Mouse (Mus musculus): ENCODE measurements at regions not wholly inside any gene's neighbourhood (a gene's known extent, or its start where the extent isn't known, plus 50 kb on each side); places are given as distances from the start of the nearest gene placed in this dataset.

- DNase-seq (ENCODE audit: extremely low spot score, low read depth, low spot score) = no peak
Observed at GRCm38 (mm10) chr11:112545231-112546010, 236.6 kb upstream of the Sox9 start.

GRCm38 (mm10) chr11:112546162-112546561 is 235.9 kb upstream of the Sox9 start:
- DNase-seq (ENCODE audit: extremely low spot score, low read depth, low spot score) = no peak

- DNase-seq (ENCODE audit: extremely low spot score, low read depth, low spot score) = no peak
Observed at GRCm38 (mm10) chr11:112552838-112553237, 229.2 kb upstream of the Sox9 start.

- peak; percentile 68 for DNase-seq (ENCODE audit: extremely low spot score, low read depth, low spot score)
Observed at GRCm38 (mm10) chr11:112563027-112563426, 219.0 kb upstream of the Sox9 start.

- no peak for DNase-seq (ENCODE audit: extremely low spot score, low read depth, low spot score)
Observed at GRCm38 (mm10) chr11:112564706-112565215, 217.3 kb upstream of the Sox9 start.

- DNase-seq (ENCODE audit: extremely low spot score, low read depth, low spot score) = no peak
Observed at GRCm38 (mm10) chr11:112566071-112566470, 216.0 kb upstream of the Sox9 start.

- no peak for DNase-seq (ENCODE audit: extremely low spot score, low read depth, low spot score)
Observed at GRCm38 (mm10) chr11:112587386-112587785, 194.6 kb upstream of the Sox9 start.

GRCm38 (mm10) chr11:112588088-112588487 is 193.9 kb upstream of the Sox9 start:
- no peak for DNase-seq (ENCODE audit: extremely low spot score, low read depth, low spot score)

GRCm38 (mm10) chr11:112590214-112590613 is 191.8 kb upstream of the Sox9 start:
- no peak for DNase-seq (ENCODE audit: extremely low spot score, low read depth, low spot score)

GRCm38 (mm10) chr11:112592411-112593020 is 189.5 kb upstream of the Sox9 start:
- no peak for DNase-seq (ENCODE audit: extremely low spot score, low read depth, low spot score)

- no peak for DNase-seq (ENCODE audit: extremely low spot score, low read depth, low spot score)
Observed at GRCm38 (mm10) chr11:112593821-112594220, 188.2 kb upstream of the Sox9 start.

GRCm38 (mm10) chr11:112607359-112607758 is 174.7 kb upstream of the Sox9 start:
- no peak for DNase-seq (ENCODE audit: extremely low spot score, low read depth, low spot score)

- no peak for DNase-seq (ENCODE audit: extremely low spot score, low read depth, low spot score)
Observed at GRCm38 (mm10) chr11:112609277-112609676, 172.7 kb upstream of the Sox9 start.

GRCm38 (mm10) chr11:112611073-112611472 is 171.0 kb upstream of the Sox9 start:
- no peak for DNase-seq (ENCODE audit: extremely low spot score, low read depth, low spot score)

- DNase-seq (ENCODE audit: extremely low spot score, low read depth, low spot score) = no peak
Observed at GRCm38 (mm10) chr11:112615629-112616028, 166.4 kb upstream of the Sox9 start.

- no peak for DNase-seq (ENCODE audit: extremely low spot score, low read depth, low spot score)
Observed at GRCm38 (mm10) chr11:112616942-112617341, 165.1 kb upstream of the Sox9 start.

- no peak for DNase-seq (ENCODE audit: extremely low spot score, low read depth, low spot score)
Observed at GRCm38 (mm10) chr11:112620916-112621315, 161.1 kb upstream of the Sox9 start.

- DNase-seq (ENCODE audit: extremely low spot score, low read depth, low spot score) = no peak
Observed at GRCm38 (mm10) chr11:112621385-112622120, 160.5 kb upstream of the Sox9 start.

GRCm38 (mm10) chr11:112649298-112649697 is 132.7 kb upstream of the Sox9 start:
- no peak for DNase-seq (ENCODE audit: extremely low spot score, low read depth, low spot score)

GRCm38 (mm10) chr11:112657410-112658159 is 124.4 kb upstream of the Sox9 start:
- DNase-seq (ENCODE audit: extremely low spot score, low read depth, low spot score) = no peak

GRCm38 (mm10) chr11:112659911-112660310 is 122.1 kb upstream of the Sox9 start:
- DNase-seq (ENCODE audit: extremely low spot score, low read depth, low spot score) = no peak

Data from hindlimb bud, embryonic 11.5 days (tissue).